Mouse (Mus musculus): ENCODE data around the gene Sorcs3.

The Sorcs3 gene

GRCm38 (mm10) chr19:48391551-48391950 is 185.7 kb downstream of the Sorcs3 start:
- no peak for DNase-seq (ENCODE audit: low spot score in 2 of 2)

- DNase-seq (ENCODE audit: low spot score in 2 of 2): no peak
These were observed 199.1 kb downstream of the Sorcs3 start for GRCm38 (mm10) chr19:48404774-48405495.

- no peak for DNase-seq (ENCODE audit: low spot score in 2 of 2)
These were observed 202.4 kb downstream of the Sorcs3 start for GRCm38 (mm10) chr19:48408221-48408620.

GRCm38 (mm10) chr19:48411332-48411731 is 205.5 kb downstream of the Sorcs3 start:
- DNase-seq (ENCODE audit: low spot score in 2 of 2): no peak

- DNase-seq (ENCODE audit: low spot score in 2 of 2): no peak
These were observed 208.0 kb downstream of the Sorcs3 start for GRCm38 (mm10) chr19:48413836-48414235.

GRCm38 (mm10) chr19:48418356-48418755 is 212.5 kb downstream of the Sorcs3 start:
- no peak for DNase-seq (ENCODE audit: low spot score in 2 of 2)

- no peak for DNase-seq (ENCODE audit: low spot score in 2 of 2)
These were observed 223.4 kb downstream of the Sorcs3 start for GRCm38 (mm10) chr19:48429263-48429662.

- no peak for DNase-seq (ENCODE audit: low spot score in 2 of 2)
These were observed 223.9 kb downstream of the Sorcs3 start for GRCm38 (mm10) chr19:48429755-48430154.

GRCm38 (mm10) chr19:48430328-48430727 is 224.5 kb downstream of the Sorcs3 start:
- no peak for DNase-seq (ENCODE audit: low spot score in 2 of 2)

GRCm38 (mm10) chr19:48438450-48438849 is 232.6 kb downstream of the Sorcs3 start:
- DNase-seq (ENCODE audit: low spot score in 2 of 2): no peak

GRCm38 (mm10) chr19:48461141-48461540 is 255.3 kb downstream of the Sorcs3 start:
- no peak for DNase-seq (ENCODE audit: low spot score in 2 of 2)

GRCm38 (mm10) chr19:48462426-48462825 is 256.6 kb downstream of the Sorcs3 start:
- DNase-seq (ENCODE audit: low spot score in 2 of 2): no peak

- no peak for DNase-seq (ENCODE audit: low spot score in 2 of 2)
These were observed 257.7 kb downstream of the Sorcs3 start for GRCm38 (mm10) chr19:48463494-48463893.

GRCm38 (mm10) chr19:48467471-48467870 is 261.6 kb downstream of the Sorcs3 start:
- DNase-seq (ENCODE audit: low spot score in 2 of 2): no peak

GRCm38 (mm10) chr19:48469791-48470410 is 264.1 kb downstream of the Sorcs3 start:
- DNase-seq (ENCODE audit: low spot score in 2 of 2): no peak

- no peak for DNase-seq (ENCODE audit: low spot score in 2 of 2)
These were observed 266.1 kb downstream of the Sorcs3 start for GRCm38 (mm10) chr19:48471927-48472326.

- no peak for DNase-seq (ENCODE audit: low spot score in 2 of 2)
These were observed 270.1 kb downstream of the Sorcs3 start for GRCm38 (mm10) chr19:48475784-48476410.

- DNase-seq (ENCODE audit: low spot score in 2 of 2): no peak
These were observed 273.0 kb downstream of the Sorcs3 start for GRCm38 (mm10) chr19:48478864-48479263.

- no peak for DNase-seq (ENCODE audit: low spot score in 2 of 2)
These were observed 277.1 kb downstream of the Sorcs3 start for GRCm38 (mm10) chr19:48482946-48483345.

- DNase-seq (ENCODE audit: low spot score in 2 of 2): no peak
These were observed 285.3 kb downstream of the Sorcs3 start for GRCm38 (mm10) chr19:48491111-48491510.

- no peak for DNase-seq (ENCODE audit: low spot score in 2 of 2)
These were observed 298.2 kb downstream of the Sorcs3 start for GRCm38 (mm10) chr19:48503896-48504620.

GRCm38 (mm10) chr19:48523803-48524202 is 318.0 kb downstream of the Sorcs3 start:
- DNase-seq (ENCODE audit: low spot score in 2 of 2): no peak
